Mouse (Mus musculus) adrenal gland, postnatal 14 days (tissue): Measurements from ENCODE around the gene Ifna2. TPM values are rescaled to one million over a fixed set of nuclear protein-coding genes. Genes with fewer than 3 reads are reported as not detected.
A peak's percentile ranks its signal among the peaks of the same experiment; 100 is the strongest.

Experiments used
- DNase-seq: peaks from one replicate; pipeline ENCODE4 v3.0.0; 2021; ENCODE audit warnings: mixed read lengths
- long read RNA-seq, 2 experiments: library from polyadenylated mRNA; stranded (forward); transcript quantifications; one replicate each; pipeline ENCODE4 v2.0.0; 2021
- total RNA-seq: library from RNA; stranded (reverse); gene quantifications from 2 replicates; pipeline ENCODE4 v1.2.3, GENCODE M21; 2021

Ifna2 gene
- not detected in 2 replicates for total RNA-seq
- long read RNA-seq, experiment 1: 0 reads
- long read RNA-seq, experiment 2: 0 reads

DNA sequence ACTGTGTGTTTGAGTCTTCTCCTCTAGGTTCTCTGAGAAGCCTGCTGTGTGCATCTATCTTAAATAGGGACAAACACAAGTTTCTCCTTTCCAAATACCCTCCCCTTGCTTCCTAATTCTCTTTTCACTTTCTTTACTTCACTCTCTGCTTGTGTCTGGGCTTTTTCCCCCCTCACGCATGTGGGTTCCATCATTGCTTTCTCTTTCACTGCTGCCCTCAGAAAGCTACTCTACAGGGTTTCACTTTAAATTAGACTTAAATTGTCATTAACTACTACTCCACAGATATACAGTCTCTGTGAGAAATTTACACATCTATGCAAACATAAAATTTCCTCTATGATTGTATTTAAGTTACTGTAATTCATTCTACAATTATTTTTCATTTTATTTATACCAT lies at the start of gene Ifna2:
Gene Ifna2 (minus strand): TSS at position 101 of the 400 bp plus-strand sequence.
- no peak for DNase-seq

DNA sequence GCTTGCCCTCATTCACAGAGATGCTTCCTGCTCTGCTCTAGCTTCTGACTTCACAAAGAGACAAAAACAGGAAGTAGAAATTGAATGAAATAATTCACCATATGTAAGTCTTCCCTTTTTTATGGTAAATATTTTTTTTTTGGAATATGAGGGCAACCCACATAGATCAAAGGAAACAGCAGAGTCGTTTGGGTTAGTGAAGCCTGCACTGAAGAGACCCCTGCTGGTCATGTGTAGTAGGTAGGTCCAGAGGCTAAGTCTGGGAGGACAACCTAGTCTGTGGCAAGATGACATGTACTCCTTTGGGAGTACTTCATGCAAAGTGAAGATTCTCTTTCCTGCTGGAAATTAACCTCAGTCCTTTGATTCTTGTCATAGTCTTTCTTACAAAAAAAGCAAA lies 43.6 kb upstream of the Ifna2 start:
- DNase-seq: peak; percentile 57

DNA sequence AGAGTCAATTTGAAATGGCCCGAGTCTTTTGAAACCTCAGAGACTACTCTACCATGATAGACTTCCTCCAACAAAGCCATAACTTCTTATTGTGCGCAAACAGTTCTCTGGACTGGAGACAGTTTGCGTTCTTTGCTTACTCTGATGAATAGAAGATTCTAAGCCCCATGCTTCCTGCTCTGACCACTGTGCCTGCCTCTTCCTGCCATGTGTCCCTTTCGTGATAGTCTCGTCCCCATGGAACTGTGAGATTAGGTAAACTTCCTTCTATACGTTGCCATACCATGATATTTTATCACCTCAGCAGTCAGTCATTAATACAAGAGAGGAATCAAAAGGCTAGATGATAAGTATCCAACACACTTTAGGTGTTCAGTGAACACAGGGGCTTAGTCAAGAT lies 43.0 kb upstream of the Ifna2 start:
- DNase-seq: no peak

DNA sequence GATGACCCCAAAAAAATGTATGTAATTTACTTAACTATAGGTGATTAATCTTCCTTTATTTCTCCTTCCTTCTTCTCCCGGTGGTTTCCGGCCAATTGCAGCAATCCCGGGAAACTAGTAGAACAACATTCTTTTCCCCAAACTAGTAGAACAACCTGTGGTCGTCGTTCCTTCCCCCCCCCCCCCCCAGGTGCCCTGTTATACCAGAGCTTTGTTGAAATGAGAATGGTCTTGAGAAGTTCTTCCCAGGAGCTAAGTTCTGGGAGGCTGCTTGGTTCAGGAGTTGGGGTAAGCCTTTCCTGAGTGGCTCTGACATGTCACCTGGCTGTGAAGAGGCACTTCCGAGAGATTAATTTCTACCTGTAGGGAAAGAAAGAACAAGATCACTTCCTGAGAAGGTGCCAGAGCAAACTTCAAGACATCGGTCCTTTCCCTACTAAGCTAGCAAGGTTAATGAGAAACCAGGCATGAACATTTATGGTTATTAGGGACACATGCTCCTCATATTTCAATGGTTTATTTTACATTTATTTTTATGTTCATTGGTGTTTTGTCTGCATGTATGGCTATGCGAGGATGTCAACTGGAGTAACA lies 39.9 kb upstream of the Ifna2 start:
- DNase-seq: no peak

DNA sequence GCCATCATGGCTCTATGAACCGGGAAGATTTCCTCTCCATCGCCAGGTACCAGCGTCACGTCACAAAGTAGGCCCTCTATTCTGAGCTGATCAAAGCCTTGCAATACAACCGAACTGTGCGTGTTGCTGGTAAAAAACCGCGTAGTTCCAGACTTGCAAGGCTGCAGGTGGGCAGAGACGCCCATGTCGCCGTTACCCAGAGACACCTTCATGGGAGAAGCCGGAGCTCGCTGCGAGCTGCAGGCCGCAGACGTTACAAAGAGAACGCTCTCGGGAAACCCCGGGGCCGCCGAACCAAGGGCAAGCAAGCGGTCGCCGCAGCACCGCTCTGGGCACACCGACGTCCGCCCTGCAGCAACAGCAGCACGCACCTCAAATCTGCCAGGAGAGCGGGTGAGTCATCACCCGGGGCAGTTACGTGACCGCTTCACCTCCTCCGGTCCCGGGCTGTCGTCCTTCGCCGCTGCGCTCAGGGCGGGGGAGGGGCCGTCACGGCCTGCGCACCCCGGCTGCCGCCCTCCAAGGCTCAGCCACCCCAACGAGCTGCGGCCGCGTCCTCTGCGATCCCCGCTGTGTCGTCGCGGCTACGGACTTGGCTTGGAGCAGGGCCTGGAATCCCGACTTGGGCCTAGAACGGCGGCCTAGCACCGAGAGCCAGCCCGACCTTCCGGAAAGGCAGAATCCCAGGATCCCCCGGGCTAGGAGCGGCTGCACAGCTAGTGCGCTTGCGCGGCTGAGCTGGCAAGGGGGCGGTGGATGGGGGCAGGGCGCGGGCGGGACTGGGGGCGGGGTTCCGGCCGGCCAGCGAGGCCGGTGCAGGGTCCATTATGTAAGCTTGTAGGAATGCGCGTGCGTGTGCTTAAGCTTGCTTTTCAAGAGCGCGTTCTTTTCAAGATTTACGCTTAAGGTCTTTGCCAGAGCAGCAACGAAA lies 38.3 kb upstream of the Ifna2 start, which contains the start of the genes Gm26566 and Klhl9:
Gene Gm26566 (plus strand): TSS at position 15 of the 931 bp plus-strand sequence.
Gene Klhl9 (minus strand): TSS at position 675 of the 931 bp plus-strand sequence.
- DNase-seq: peak; percentile 97

DNA sequence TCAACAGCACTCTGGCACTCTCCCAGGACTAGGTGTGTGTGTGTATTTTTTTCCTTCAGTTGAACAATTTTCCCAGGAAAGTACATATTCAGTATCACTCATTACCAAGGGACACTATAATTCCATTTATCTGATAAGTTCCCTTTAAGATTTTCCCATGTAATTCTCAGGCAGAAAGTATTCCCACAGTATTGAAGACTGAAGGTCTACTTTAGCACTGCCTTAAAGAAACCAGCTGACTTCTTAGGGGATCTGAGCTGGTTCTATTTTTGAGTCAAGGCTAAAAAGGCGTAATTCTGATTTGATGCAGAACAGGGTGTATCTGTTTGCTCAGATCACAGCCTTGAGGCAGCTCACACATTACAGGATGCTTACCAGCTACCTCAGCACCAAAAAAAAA lies 35.0 kb upstream of the Ifna2 start:
- DNase-seq: no peak

DNA sequence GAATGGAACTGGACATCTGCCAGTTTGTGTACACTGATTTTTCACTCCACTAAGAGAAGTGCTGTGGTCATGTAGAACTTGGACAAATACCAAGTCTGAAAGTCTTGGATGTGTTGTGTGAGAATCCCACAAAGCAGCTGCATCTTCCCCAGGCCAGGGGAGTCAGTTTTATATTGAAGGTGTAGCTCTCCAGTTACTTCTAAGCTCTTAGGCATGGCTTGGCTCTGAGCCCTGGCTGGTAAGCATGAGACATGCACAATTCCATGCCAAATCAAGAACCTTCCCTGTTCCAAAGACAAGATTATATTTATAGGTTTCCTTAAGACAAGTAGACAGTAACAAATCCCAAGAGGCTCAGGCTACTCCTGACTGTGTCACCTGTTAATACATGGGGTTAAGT lies 31.3 kb upstream of the Ifna2 start:
- peak; percentile 33 for DNase-seq

DNA sequence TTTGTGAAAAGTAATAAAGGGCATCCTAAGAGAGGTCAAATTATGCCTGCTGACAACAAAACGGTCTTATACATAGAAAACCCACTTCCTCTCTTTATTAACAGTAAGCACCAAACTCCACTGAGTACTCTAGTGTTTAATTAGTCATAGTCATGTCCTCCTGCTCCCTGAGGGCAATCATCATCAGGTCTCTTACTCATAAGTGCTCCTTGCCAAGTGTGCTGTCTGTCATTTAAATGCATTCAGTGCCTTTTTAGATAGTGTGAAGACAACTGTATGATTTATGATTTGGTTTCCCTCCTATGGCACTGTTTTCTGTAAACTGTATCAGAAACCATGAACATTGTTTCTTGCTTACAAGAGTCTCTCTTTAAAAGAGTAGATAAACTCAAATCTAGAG lies 30.6 kb upstream of the Ifna2 start:
- peak; percentile 19 for DNase-seq

DNA sequence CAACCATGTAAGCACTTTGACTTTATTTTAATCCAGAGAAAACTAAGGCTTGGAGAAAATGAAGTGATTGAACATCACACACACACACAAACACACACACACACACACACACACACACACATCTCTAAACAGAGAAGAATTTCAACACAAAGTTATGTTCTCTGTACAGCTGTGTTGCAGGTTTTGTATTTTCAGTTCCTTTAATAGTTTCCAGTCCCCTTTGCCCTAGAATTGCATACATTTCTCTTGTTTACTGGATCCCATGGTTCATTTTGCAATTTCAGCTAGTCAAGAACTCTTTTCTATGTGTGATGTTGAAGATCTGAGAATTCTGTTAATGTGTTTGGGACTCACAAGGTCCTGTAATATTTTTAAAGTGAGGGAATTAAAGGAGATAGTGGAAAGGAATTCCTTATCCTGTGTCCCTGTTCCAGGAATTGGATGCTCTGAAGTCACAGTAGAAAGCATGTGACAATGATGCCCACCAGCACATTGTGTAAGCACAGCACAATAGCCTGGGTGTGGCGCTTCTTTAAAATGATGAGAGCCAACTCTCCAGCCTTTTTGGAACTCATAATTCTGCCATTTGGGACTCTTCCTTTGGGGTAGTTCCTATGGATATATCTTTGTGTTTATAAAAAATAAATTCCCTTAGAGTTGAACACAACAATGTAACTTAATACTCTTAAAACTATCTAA lies 23.6 kb upstream of the Ifna2 start:
- no peak for DNase-seq

DNA sequence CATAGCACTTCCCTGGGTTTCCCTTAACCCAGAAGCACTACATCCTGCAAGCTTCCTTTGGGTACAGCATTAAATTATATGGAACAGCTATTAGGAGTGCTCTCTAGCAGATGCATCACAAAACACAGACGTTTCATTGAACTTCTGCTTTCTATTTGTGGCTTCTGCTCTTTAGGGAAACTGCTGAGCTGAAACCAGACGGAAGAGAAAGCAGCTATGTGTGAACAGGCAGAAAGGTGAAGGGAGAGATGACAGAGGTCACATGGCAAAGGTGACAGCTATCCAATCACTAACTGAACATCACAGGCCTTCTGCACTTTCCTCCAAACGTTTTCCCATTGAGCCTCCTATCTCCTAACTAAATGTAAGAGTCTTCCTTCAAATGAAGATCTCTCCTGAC lies 22.2 kb upstream of the Ifna2 start:
- DNase-seq: no peak

DNA sequence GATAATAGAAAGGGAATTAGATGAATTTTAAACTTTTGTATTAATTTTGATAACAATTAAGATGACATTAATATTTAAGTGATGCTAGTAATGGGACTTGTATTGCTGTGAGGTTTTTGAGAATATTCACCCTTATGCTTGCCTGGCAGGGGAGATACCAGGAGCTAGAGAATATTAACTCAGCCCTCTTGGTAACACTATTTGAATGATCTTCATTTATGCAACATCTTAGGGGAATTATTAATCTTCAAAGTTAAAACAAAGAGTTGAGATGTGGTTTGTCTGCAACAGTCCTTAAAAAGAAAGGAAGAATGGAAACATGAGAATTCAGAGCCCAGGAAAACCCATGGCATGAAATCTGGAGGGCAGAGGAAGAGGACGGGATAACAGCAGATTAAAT lies 15.6 kb upstream of the Ifna2 start:
- no peak for DNase-seq

DNA sequence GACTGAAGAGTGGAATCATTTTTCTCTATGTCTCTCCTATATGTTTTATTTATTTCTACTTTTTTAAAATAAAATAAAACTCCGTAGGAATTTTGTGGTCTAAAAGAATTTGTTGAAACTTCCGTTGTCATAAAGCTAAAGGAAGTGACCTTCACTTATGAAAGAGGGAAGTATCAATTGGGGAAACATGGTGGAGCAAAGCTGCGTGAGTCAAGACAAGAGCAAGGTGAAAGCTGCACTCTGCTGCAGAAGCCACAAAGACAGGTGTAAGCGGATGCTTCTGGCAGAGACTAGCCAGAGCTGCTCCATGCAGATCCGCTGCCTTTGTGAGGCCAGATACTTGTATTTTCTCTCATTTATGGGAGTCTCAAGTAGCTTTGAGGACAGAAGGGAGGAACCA lies 15.1 kb upstream of the Ifna2 start:
- no peak for DNase-seq

DNA sequence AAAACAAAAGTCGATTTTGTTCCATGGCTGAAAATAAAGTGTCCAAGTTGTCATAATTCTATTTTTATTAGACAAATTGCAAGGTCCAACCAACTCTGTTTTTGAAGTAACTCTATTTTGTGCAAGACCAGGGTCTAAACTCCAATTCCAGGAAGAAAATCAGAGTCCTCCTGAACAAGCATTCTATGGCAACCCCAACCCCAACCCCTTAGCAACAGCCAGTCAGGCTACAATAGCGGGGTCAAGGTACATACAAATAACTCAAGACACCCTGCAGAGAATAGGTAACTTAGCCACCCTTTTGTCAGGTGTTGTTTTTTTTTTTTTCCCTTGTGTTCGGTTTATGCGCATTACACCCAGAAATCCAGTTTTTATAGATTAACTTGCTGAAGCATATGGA lies 14.0 kb upstream of the Ifna2 start:
- DNase-seq: no peak

DNA sequence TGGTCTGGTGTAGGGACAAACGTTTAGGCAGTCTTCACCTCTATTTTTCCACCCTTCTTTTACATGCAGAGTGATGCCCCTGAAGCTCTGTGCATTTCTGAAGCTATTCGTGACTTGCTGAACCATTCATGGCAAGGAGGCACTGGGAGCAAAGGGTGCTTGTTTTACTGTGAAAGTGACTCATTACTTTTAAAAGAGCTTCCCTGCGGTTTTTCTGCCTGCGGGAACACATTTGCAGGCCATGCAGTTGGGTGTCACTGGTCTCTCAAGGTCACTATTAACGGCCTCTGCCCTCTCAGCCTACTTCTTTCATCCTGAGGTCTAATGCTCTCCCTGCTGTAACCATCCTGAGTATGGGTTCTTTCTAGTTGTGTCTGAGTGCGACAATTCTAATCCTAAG lies 13.4 kb upstream of the Ifna2 start:
- DNase-seq: no peak

DNA sequence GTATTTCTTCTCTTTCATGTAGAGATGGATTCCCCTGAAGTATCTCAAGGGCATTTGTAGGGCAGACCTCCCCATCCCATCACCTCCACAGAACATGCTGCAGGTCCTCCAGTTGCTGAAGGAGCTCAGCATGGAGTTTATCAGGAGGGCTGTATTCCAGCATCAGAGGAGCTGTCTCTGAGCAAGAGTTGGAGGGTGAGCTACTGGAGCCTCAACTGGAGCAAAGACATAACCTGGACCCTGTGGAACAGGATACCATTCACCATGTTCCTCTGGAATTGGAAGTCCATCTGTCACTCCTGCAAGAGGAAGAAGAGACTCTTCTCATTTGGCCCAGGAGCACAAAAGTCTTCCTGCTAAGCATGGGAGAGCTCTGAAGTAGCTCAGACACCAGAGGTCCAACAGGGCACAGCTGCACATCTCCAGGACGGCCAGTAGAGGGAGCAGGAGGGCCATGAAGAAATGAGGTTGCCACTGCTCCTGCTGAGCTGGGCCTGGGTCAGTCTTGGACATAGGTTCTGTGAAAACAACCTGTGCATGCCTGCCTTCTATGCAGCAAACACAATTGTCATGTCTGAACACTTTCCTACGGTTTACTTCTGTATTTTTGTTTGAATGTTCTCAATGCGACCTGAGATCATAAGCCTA lies 12.6 kb upstream of the Ifna2 start:
- DNase-seq: peak; percentile 86

DNA sequence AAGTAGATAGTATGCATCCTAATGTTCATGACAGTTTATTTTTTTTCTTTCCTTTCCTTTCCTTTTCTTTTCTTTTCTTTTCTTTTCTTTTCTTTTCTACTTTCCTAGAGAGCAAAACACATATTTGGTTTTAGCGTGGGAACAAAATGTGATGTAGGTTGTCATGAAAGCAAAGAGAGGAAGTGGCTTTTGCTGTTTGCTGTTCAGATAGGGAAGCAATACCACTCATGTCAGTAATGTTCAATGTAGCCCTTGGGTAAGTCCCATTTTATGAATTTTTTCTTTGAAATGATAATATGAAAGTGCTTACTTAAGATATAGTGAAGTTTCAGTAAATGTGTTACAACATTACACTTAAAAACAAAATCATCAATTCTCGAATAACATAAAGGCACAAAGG lies 9.7 kb upstream of the Ifna2 start:
- no peak for DNase-seq

DNA sequence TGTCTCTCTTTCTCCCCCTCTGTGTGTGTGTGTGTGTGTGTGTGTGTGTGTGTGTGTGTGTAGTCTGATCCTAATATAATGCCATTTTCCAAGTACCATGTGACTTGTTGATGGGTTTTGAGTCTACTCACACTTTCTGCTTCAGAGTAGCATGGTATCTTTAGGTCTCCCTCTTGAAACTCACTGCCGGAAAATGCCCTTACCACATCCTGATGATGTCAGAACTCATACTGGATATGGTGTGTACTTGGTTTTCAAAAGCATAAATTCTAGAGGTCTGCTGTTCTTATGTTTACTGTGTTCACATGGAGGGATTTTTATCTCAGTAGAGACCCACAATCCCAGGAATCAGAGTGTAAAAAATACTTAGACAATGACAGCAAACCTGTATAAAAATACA lies 8.8 kb upstream of the Ifna2 start:
- no peak for DNase-seq

DNA sequence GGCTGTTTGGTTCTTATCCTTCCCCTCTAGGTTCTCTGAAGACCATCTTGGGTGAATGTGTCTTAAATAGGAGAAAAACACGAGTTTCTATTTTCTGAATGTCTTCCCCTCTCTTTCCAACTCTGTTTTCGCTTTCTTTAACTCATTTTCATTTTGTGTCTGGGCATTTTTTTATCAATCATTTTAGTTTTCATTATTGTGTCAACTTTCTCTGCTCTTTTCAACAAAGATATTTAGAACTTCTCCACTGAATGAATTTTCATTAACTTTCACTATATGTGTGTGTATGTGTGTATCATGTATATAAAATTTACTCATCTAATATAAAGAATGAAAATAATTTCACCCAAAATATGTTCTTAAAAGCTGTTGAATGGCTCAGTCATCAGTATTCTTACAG lies 7.5 kb upstream of the Ifna2 start, which contains the start of gene Ifnab:
Gene Ifnab (minus strand): TSS at position 101 of the 400 bp plus-strand sequence.
- DNase-seq: no peak

DNA sequence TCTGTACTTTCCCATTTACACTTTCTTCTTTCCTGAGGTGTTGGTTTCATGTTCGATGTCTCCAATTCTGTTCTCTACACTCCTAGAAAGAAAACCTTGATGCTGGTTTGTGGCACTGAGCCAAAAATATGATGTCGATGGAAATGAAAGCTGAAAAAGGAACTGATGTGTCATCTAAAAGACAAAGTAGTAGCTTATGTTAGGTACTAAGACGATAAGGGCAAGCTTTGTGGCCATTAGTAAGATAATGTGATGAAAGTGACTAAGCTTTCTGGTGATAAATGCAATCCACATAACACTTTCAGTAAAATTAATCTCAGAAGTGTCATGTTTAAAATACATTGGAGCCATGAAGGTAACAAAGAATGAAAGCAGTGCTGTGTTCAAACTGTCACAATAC lies 2.4 kb downstream of the Ifna2 start:
- DNase-seq: no peak

DNA sequence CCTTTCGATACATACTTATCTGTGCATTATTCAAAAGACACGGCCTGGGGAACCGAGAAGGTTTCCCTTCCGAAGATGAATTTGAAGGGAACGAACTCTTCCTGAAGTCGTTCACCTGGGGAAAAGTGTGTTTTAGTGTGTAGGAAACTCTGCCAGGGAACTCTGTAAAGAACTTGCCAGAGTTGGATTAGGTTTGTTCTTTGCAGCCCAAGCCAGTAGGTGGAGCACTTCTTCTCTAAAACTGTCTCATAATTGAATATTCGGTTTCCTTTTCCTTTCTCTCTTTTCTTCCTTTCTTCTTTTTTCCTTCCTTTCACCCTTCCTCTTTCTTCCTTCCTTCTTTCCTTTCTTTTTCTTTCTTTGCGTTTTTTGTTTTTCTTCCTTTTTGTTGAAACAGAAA lies 3.4 kb downstream of the Ifna2 start:
- peak; percentile 12 for DNase-seq

DNA sequence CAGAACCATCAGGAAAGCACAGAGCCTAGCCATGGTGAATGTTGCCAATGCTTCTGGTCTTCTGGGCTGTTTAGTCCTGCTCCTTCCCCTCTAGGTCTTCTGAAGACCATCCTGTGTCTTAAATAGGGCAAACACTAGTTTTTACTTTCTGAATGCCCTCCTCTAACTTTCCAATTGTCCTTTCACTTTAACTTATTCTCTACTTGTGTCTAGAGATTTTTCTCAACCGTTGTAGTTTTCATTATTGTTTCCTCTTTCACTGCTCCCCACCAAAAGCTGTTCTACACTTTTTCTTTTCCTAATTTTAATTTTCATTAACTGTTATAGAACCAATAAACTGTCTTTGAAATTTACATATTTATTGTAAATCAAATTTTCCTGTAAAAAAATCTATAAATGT lies 6.9 kb downstream of the Ifna2 start, which contains the start of gene Ifna16:
Gene Ifna16 (minus strand): TSS at position 101 of the 400 bp plus-strand sequence.
- DNase-seq: no peak

DNA sequence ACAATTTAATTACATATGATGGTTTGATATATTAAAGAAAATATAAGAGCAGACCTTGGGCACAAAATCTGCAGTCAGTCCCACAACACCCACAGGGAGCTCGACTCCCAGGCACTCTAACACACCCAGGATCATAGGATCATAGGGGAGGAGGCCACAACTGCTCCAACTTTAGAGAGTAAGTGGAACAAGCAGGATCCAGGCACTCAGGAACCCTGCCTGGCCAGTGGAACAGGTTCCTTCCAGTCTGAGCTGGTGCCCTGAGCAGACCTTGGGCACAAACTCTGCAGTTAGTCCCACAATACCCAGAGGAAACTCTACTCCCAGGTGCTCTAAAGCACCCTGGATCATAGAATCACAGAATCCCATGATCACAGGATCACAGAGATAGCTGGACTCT lies 28.3 kb downstream of the Ifna2 start:
- no peak for DNase-seq
